Mouse (Mus musculus) neural tube, embryonic 13.5 days (tissue): Measurements from ENCODE around the gene Gorasp1. TPM values are rescaled to one million over a fixed set of nuclear protein-coding genes. Genes with fewer than 3 reads are reported as not detected.

Source experiments
- ATAC-seq: fragments of 200-750 bp; cut with Nextera tagmentation; 2 replicates; pipeline ENCODE4 v1.8.0; 2017; ENCODE audit warnings: low read depth, mild to moderate bottlenecking, moderate TSS enrichment, moderate library complexity
- H3K27ac ChIP-seq: fragments of 300-500 bp; sonication (generic); replicated peaks from 2 replicates; pipeline ENCODE4 v1.5.1; 2015; ENCODE audit warnings: moderate library complexity, mild to moderate bottlenecking, inconsistent platforms
- H3K27me3 ChIP-seq: fragments of 300-500 bp; sonication (generic); 2 replicates; pipeline ENCODE4 v1.6.1; 2015; ENCODE audit warnings: mild to moderate bottlenecking, inconsistent platforms
- H3K36me3 ChIP-seq: fragments of 300-500 bp; sonication (generic); 2 replicates; pipeline ENCODE4 v1.6.1; 2015; ENCODE audit warnings: mild to moderate bottlenecking, inconsistent platforms
- H3K4me1 ChIP-seq: fragments of 300-500 bp; sonication (generic); replicated peaks from 2 replicates; pipeline ENCODE4 v1.6.1; 2015; ENCODE audit warnings: inconsistent platforms
- H3K4me2 ChIP-seq: fragments of 300-500 bp; sonication (generic); 2 replicates; pipeline ENCODE4 v1.6.1; 2015; ENCODE audit warnings: inconsistent platforms, mild to moderate bottlenecking, moderate library complexity
- H3K4me3 ChIP-seq: fragments of 300-500 bp; sonication (generic); 2 replicates; pipeline ENCODE4 v1.5.1; 2015; ENCODE audit warnings: mild to moderate bottlenecking, inconsistent platforms
- H3K9ac ChIP-seq: fragments of 300-500 bp; sonication (generic); 2 replicates; pipeline ENCODE4 v1.6.1; 2015; ENCODE audit warnings: moderate library complexity, mild to moderate bottlenecking, inconsistent platforms
- H3K9me3 ChIP-seq: fragments of 300-500 bp; sonication (generic); 2 replicates; pipeline ENCODE4 v1.6.1; 2016; ENCODE audit warnings: inconsistent platforms
- WGBS: fragments of 180-500 bp; shearing (Covaris S2); methylation state at CpG from one replicate; pipeline ENCODE4 v1.1.7; 2015; 5-methylcytosine and 5-hydroxymethylcytosine counted together
- polyA plus RNA-seq: library from polyadenylated mRNA; unstranded; fragments of >200 nt; fragmentation: Nextera tagmentation; extraction: Ambion mirVana; gene quantifications from 2 replicates; pipeline ENCODE4 v1.2.1, GENCODE M21; 2015

Gorasp1 gene
- polyA plus RNA-seq, 1 experiment from 2014 or later, result 22.9 TPM

- Histone ChIP-seq H3K9me3 (no peaks in the 10 kb centered on the region), H3K4me2 (no peak overlapping the region), H3K4me3 (no peak overlapping the region), H3K36me3 (peaks cover 93% of the 10 kb centered on the region), H3K27me3 (no peaks in the 10 kb centered on the region), H3K9ac (no peak overlapping the region), H3K4me1 (no peaks in the 10 kb centered on the region), H3K27ac (no peak overlapping the region)
- no peak for ATAC-seq
- WGBS, result 84% methylated on average over 13 of the region's 13 CpGs
These were observed 24.1 kb downstream of the Gorasp1 start for GRCm38 (mm10) chr9:119913087-119913838.

DNA sequence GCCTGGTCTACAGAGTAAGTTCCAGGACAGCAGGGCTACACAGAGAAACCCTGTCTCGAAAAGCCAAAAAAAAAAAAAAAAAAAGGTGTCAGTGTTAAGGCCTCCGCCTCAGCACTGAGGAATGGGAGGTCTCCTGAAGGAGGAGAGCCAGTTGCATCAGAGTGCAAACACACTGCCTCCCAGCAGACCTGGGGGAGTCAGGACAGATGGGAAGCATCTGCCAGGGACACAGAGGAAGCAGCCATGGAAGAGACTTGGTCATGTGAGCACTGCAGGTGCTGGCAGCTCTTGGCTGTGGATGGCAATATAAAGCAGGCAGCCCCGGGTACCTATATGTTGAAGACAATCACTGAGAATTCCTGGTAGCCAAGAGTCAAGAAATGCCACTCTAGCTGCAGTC lies 27.4 kb downstream of the Gorasp1 start:
- peaks cover 95% of the 10 kb centered on the region for H3K36me3 ChIP-seq
- H3K4me3 ChIP-seq, result no peak overlapping the region
- no peak overlapping the region for H3K9ac ChIP-seq
- H3K27me3 ChIP-seq, result no peaks in the 10 kb centered on the region
- no peaks in the 10 kb centered on the region for H3K4me1 ChIP-seq
- H3K4me2 ChIP-seq, result no peak overlapping the region
- H3K9me3 ChIP-seq, result no peaks in the 10 kb centered on the region
- WGBS, result 90% methylated on average over 3 of the region's 3 CpGs
- no peak overlapping the region for H3K27ac ChIP-seq
- ATAC-seq, result no peak

- no peak overlapping the region for H3K4me2 ChIP-seq
- H3K9me3 ChIP-seq, result no peaks in the 10 kb centered on the region
- no peak overlapping the region for H3K4me3 ChIP-seq
- no peak overlapping the region for H3K27ac ChIP-seq
- H3K36me3 ChIP-seq, result peaks cover 95% of the 10 kb centered on the region
- ATAC-seq, result no peak
- H3K4me1 ChIP-seq, result no peaks in the 10 kb centered on the region
- H3K27me3 ChIP-seq, result no peaks in the 10 kb centered on the region
- no peak overlapping the region for H3K9ac ChIP-seq
- 98% methylated on average over 3 of the region's 3 CpGs for WGBS
These were observed 28.7 kb downstream of the Gorasp1 start for GRCm38 (mm10) chr9:119908708-119909107.

- Histone ChIP-seq H3K36me3 (peaks cover 50% of the 10 kb centered on the region), H3K27ac (no peak overlapping the region), H3K27me3 (no peaks in the 10 kb centered on the region), H3K9me3 (no peaks in the 10 kb centered on the region), H3K9ac (no peak overlapping the region), H3K4me2 (no peak overlapping the region), H3K4me1 (no peaks in the 10 kb centered on the region), H3K4me3 (no peak overlapping the region)
- 88% methylated on average over 12 of the region's 12 CpGs for WGBS
- ATAC-seq, result no peak
These were observed 34.8 kb downstream of the Gorasp1 start for GRCm38 (mm10) chr9:119902410-119903151.

- no peaks in the 10 kb centered on the region for H3K27me3 ChIP-seq
- H3K9me3 ChIP-seq, result no peaks in the 10 kb centered on the region
- 91% methylated on average over 2 of the region's 2 CpGs for WGBS
- H3K4me1 ChIP-seq, result peaks cover 14% of the 10 kb centered on the region
- H3K4me2 ChIP-seq, result no peak overlapping the region
- no peak overlapping the region for H3K27ac ChIP-seq
- peaks cover 22% of the 10 kb centered on the region for H3K36me3 ChIP-seq
- no peak for ATAC-seq
- no peak overlapping the region for H3K9ac ChIP-seq
- H3K4me3 ChIP-seq, result no peak overlapping the region
These were observed 37.9 kb downstream of the Gorasp1 start for GRCm38 (mm10) chr9:119899446-119899845.

GRCm38 (mm10) chr9:119895040-119895721 lies 42.2 kb downstream of the Gorasp1 start:
- ATAC-seq, result peak; percentile 76
- peak overlapping the region; percentile 89 for H3K27ac ChIP-seq
- peaks cover 20% of the 10 kb centered on the region for H3K4me1 ChIP-seq
- H3K36me3 ChIP-seq, result no peaks in the 10 kb centered on the region
- H3K9ac ChIP-seq, result peak overlapping the region; percentile 92
- H3K4me3 ChIP-seq, result peak overlapping the region; percentile 94
- H3K4me2 ChIP-seq, result peak overlapping the region; percentile 92
- 2% methylated on average over 65 of the region's 71 CpGs for WGBS
- no peaks in the 10 kb centered on the region for H3K9me3 ChIP-seq
- peaks cover 17% of the 10 kb centered on the region for H3K27me3 ChIP-seq

GRCm38 (mm10) chr9:119894339-119895009 lies 42.9 kb downstream of the Gorasp1 start, which contains the start of gene Wdr48:
TSS of gene Wdr48 (plus strand) at chr9:119894878.
- Histone ChIP-seq H3K4me3 (peak within 1 kb of the TSS; percentile 94), H3K4me2 (peak within 1 kb of the TSS; percentile 92), H3K9ac (peak within 1 kb of the TSS; percentile 92), H3K27ac (peak within 1 kb of the TSS; percentile 89), H3K27me3 (peaks cover 18% of the 10 kb centered on the region), H3K36me3 (no peaks in the 10 kb centered on the region), H3K4me1 (peaks cover 23% of the 10 kb centered on the region), H3K9me3 (no peaks in the 10 kb centered on the region)
- peak; percentile 99 for ATAC-seq
- WGBS, result 5% methylated on average over 34 of the region's 34 CpGs

DNA sequence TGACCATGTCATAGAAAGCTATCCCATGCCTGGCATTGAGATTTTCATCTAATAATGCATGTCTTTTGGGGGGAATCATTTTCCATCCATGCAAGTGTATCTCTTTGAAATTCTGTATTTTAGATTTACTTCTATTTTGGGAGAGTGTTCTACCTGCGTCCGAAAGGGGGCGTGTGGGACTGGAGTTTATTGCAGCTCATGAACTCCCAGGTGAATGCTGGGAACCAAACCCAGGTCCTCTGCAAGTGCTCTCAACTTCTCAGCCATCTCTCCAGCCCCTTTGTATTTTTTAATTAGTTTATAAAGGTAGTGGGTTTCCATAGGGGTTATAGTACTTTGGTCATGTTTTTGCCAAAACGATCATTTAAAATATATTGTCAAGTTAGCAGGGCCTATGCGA lies 43.5 kb downstream of the Gorasp1 start:
- peaks cover 18% of the 10 kb centered on the region for H3K27me3 ChIP-seq
- H3K9me3 ChIP-seq, result no peaks in the 10 kb centered on the region
- H3K4me2 ChIP-seq, result peak overlapping the region; percentile 92
- H3K27ac ChIP-seq, result no peak overlapping the region; the same call in 1 of the 2 replicates
- H3K9ac ChIP-seq, result peak overlapping the region; percentile 92; the same call in 1 of the 2 replicates
- WGBS, result 92% methylated on average over 5 of the region's 5 CpGs
- no peak for ATAC-seq
- H3K36me3 ChIP-seq, result no peaks in the 10 kb centered on the region
- peaks cover 29% of the 10 kb centered on the region for H3K4me1 ChIP-seq
- H3K4me3 ChIP-seq, result peak overlapping the region; percentile 94

DNA sequence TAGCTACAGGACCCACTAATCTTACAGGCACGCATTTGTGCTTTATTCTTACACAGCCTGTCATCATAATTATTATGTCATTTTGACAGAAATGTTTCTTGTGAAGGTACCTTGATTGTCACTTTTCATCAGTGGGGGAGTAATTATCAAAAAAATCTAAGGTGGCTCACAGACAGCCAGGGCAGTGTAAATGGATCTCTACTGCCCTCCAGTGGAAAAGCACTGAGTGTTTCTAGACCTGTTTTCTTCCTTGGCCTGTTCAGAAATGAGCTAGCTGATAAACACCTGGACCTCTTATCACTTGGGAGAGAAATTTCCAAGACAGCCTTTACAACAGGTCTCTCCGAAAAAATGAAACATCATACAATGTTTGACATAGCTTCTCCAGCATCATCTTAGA lies 46.7 kb downstream of the Gorasp1 start:
- Histone ChIP-seq H3K27me3 (peaks cover 25% of the 10 kb centered on the region), H3K4me2 (no peak overlapping the region), H3K9me3 (no peaks in the 10 kb centered on the region), H3K9ac (no peak overlapping the region), H3K27ac (no peak overlapping the region), H3K36me3 (no peaks in the 10 kb centered on the region), H3K4me3 (no peak overlapping the region), H3K4me1 (peaks cover 26% of the 10 kb centered on the region)
- ATAC-seq, result no peak
- WGBS, result 46% methylated on average over 2 of the region's 2 CpGs

DNA sequence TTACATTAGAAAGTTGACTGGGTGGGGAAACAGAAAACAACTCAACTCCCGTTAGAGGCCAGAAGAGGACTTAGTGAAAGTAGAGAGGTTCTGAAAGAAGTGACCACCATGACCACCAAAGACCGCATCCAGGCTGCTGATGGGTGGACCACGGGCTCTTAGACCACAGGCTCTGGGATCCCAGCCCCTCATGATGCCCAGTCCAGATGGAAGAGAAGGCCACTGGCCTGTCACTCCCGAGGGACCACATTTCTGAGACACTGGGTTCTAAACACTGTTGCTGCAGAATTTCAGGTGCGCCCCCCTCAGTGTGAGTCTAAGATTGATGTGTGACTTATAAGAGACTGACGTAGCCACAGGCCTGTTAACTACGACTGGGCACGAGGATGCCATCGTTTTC lies 47.9 kb downstream of the Gorasp1 start:
- Histone ChIP-seq H3K4me2 (no peak overlapping the region), H3K4me1 (peaks cover 22% of the 10 kb centered on the region), H3K4me3 (no peak overlapping the region), H3K9me3 (no peaks in the 10 kb centered on the region), H3K27ac (peak overlapping the region; percentile 53; the same call in 1 of the 2 replicates), H3K36me3 (no peaks in the 10 kb centered on the region), H3K9ac (no peak overlapping the region), H3K27me3 (peaks cover 25% of the 10 kb centered on the region)
- 83% methylated on average over 9 of the region's 9 CpGs for WGBS
- no peak for ATAC-seq

DNA sequence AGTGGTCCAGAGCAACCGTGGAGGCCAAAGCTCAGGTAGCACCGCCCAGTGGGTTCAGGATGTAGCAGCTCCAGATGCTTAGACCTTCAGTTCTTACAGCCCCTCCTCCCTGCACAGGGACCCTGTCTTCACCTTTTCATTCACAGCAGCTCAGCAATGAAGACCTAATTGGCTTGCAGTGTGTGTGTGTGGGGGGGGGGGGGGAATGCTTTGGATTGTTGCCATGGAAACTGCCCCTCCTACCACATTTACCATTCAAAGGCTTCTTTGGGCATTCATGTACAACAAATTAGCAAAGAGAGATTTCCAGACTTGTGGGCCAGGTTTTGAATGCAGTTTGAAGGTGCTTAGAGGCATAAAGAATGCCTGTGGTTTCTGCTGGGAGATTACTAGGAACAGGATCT lies 48.5 kb downstream of the Gorasp1 start:
- peaks cover 25% of the 10 kb centered on the region for H3K27me3 ChIP-seq
- H3K36me3 ChIP-seq, result no peaks in the 10 kb centered on the region
- H3K9ac ChIP-seq, result no peak overlapping the region
- no peak overlapping the region for H3K4me2 ChIP-seq
- peak; percentile 77 for ATAC-seq
- peaks cover 16% of the 10 kb centered on the region for H3K4me1 ChIP-seq
- 30% methylated on average over 2 of the region's 2 CpGs for WGBS
- no peaks in the 10 kb centered on the region for H3K9me3 ChIP-seq
- H3K27ac ChIP-seq, result peak overlapping the region; percentile 53; the same call in 1 of the 2 replicates
- no peak overlapping the region for H3K4me3 ChIP-seq
